Mouse (Mus musculus) heart, embryonic 15.5 days (tissue): ENCODE results near the gene Chuk. TPM values are rescaled to one million over a fixed set of nuclear protein-coding genes. Genes with fewer than 3 reads are reported as not detected.

ENCODE experiments used
- ATAC-seq: fragments of 200-750 bp; cut with Nextera tagmentation; replicated peaks from 2 replicates; pipeline ENCODE4 v1.8.0; 2017; ENCODE audit warnings: low read depth, moderate TSS enrichment; ENCODE audit not compliant: insufficient number of reproducible peaks, insufficient read depth, low FRiP score
- H3K27ac ChIP-seq: fragments of 300-500 bp; sonication (generic); 2 replicates; pipeline ENCODE4 v1.5.1; 2015; ENCODE audit warnings: mild to moderate bottlenecking, inconsistent platforms
- H3K27me3 ChIP-seq: fragments of 300-500 bp; sonication (generic); 2 replicates; pipeline ENCODE4 v1.6.1; 2015; ENCODE audit warnings: inconsistent platforms
- H3K36me3 ChIP-seq: fragments of 300-500 bp; sonication (generic); 2 replicates; pipeline ENCODE4 v1.6.1; 2015; ENCODE audit warnings: mild to moderate bottlenecking, inconsistent platforms
- H3K4me1 ChIP-seq: fragments of 300-500 bp; sonication (generic); replicated peaks from 2 replicates; pipeline ENCODE4 v1.6.1; 2015; ENCODE audit warnings: inconsistent platforms
- H3K4me2 ChIP-seq: fragments of 300-500 bp; sonication (generic); 2 replicates; pipeline ENCODE4 v1.6.1; 2015; ENCODE audit warnings: inconsistent platforms, mild to moderate bottlenecking, moderate library complexity
- H3K4me3 ChIP-seq: fragments of 300-500 bp; sonication (generic); 2 replicates; pipeline ENCODE4 v1.5.1; 2015; ENCODE audit warnings: mild to moderate bottlenecking, inconsistent platforms
- H3K9ac ChIP-seq: fragments of 300-500 bp; sonication (generic); 2 replicates; pipeline ENCODE4 v1.6.1; 2015; ENCODE audit warnings: mild to moderate bottlenecking, inconsistent platforms
- H3K9me3 ChIP-seq: fragments of 300-500 bp; sonication (generic); replicated peaks from 2 replicates; pipeline ENCODE4 v1.6.1; 2016; ENCODE audit warnings: inconsistent platforms
- WGBS: fragments of 180-500 bp; shearing (Covaris S2); methylation state at CpG from one replicate; pipeline ENCODE4 v1.1.7; 2015; ENCODE audit warnings: mixed read lengths; 5-methylcytosine and 5-hydroxymethylcytosine counted together
- polyA plus RNA-seq: library from polyadenylated mRNA; unstranded; fragments of >200 nt; fragmentation: Nextera tagmentation; extraction: Ambion mirVana; gene quantifications from 2 replicates; pipeline ENCODE4 v1.2.1, GENCODE M21; 2015

Chuk gene
- 26.7 and 28.4 TPM in 2 replicates for polyA plus RNA-seq

GRCm38 (mm10) chr19:44106831-44107660 lies at the start of gene Chuk:
TSS of gene Chuk (minus strand) at chr19:44107480.
- H3K9ac ChIP-seq, result peak within 1 kb of the TSS; percentile 99
- H3K9me3 ChIP-seq, result no peaks in the 10 kb centered on the region
- H3K4me1 ChIP-seq, result peaks cover 15% of the 10 kb centered on the region
- WGBS, result under 1% methylated on average over 67 of the region's 67 CpGs
- H3K27ac ChIP-seq, result peak within 1 kb of the TSS; percentile 53
- ATAC-seq, result peak; percentile 96
- peak within 1 kb of the TSS; percentile 98 for H3K4me3 ChIP-seq
- H3K4me2 ChIP-seq, result peak within 1 kb of the TSS; percentile 88
- no peaks in the 10 kb centered on the region for H3K27me3 ChIP-seq
- H3K36me3 ChIP-seq, result peaks cover 15% of the 10 kb centered on the region

- H3K4me3 ChIP-seq, result no peak overlapping the region
- peaks cover 28% of the 10 kb centered on the region for H3K27me3 ChIP-seq
- H3K36me3 ChIP-seq, result no peaks in the 10 kb centered on the region
- H3K9ac ChIP-seq, result no peak overlapping the region
- H3K4me1 ChIP-seq, result no peaks in the 10 kb centered on the region
- 87% methylated on average over 10 of the region's 10 CpGs for WGBS
- no peak for ATAC-seq
- no peak overlapping the region for H3K27ac ChIP-seq
- H3K4me2 ChIP-seq, result no peak overlapping the region
- no peaks in the 10 kb centered on the region for H3K9me3 ChIP-seq
These were observed 49.7 kb upstream of the Chuk start for GRCm38 (mm10) chr19:44157005-44157404.

GRCm38 (mm10) chr19:44153781-44154180 lies 46.5 kb upstream of the Chuk start:
- H3K4me2 ChIP-seq, result no peak overlapping the region
- no peak overlapping the region for H3K4me3 ChIP-seq
- H3K36me3 ChIP-seq, result no peaks in the 10 kb centered on the region
- H3K27me3 ChIP-seq, result peaks cover 44% of the 10 kb centered on the region
- 71% methylated on average over 5 of the region's 5 CpGs for WGBS
- H3K9ac ChIP-seq, result no peak overlapping the region
- H3K9me3 ChIP-seq, result no peaks in the 10 kb centered on the region
- H3K27ac ChIP-seq, result no peak overlapping the region
- no peaks in the 10 kb centered on the region for H3K4me1 ChIP-seq
- no peak for ATAC-seq

GRCm38 (mm10) chr19:44148991-44149390 lies 41.7 kb upstream of the Chuk start:
- H3K9ac ChIP-seq, result no peak overlapping the region
- H3K27ac ChIP-seq, result no peak overlapping the region
- no peak for ATAC-seq
- no peaks in the 10 kb centered on the region for H3K36me3 ChIP-seq
- H3K27me3 ChIP-seq, result peaks cover 28% of the 10 kb centered on the region
- 69% methylated on average over 2 of the region's 2 CpGs for WGBS
- peaks cover 6% of the 10 kb centered on the region for H3K4me1 ChIP-seq
- H3K4me3 ChIP-seq, result no peak overlapping the region
- H3K9me3 ChIP-seq, result no peaks in the 10 kb centered on the region
- H3K4me2 ChIP-seq, result no peak overlapping the region

- no peak overlapping the region for H3K27ac ChIP-seq
- H3K4me3 ChIP-seq, result no peak overlapping the region
- peaks cover 21% of the 10 kb centered on the region for H3K27me3 ChIP-seq
- H3K9me3 ChIP-seq, result no peaks in the 10 kb centered on the region
- H3K9ac ChIP-seq, result no peak overlapping the region
- 34% methylated on average over 2 of the region's 2 CpGs for WGBS
- ATAC-seq, result no peak
- no peaks in the 10 kb centered on the region for H3K36me3 ChIP-seq
- H3K4me1 ChIP-seq, result peaks cover 6% of the 10 kb centered on the region
- H3K4me2 ChIP-seq, result no peak overlapping the region
These were observed 41.1 kb upstream of the Chuk start for GRCm38 (mm10) chr19:44148345-44148744.

GRCm38 (mm10) chr19:44146951-44147350 lies 39.7 kb upstream of the Chuk start:
- H3K9ac ChIP-seq, result no peak overlapping the region
- 93% methylated on average over 8 of the region's 8 CpGs for WGBS
- H3K4me2 ChIP-seq, result no peak overlapping the region
- H3K27ac ChIP-seq, result no peak overlapping the region
- H3K9me3 ChIP-seq, result no peaks in the 10 kb centered on the region
- H3K27me3 ChIP-seq, result peaks cover 16% of the 10 kb centered on the region
- peaks cover 10% of the 10 kb centered on the region for H3K36me3 ChIP-seq
- H3K4me3 ChIP-seq, result no peak overlapping the region
- no peak for ATAC-seq
- H3K4me1 ChIP-seq, result peaks cover 6% of the 10 kb centered on the region

- H3K9ac ChIP-seq, result peak overlapping the region; percentile 70
- H3K27ac ChIP-seq, result no peak overlapping the region
- WGBS, result 65% methylated on average over 9 of the region's 9 CpGs
- H3K36me3 ChIP-seq, result peaks cover 14% of the 10 kb centered on the region
- H3K9me3 ChIP-seq, result no peaks in the 10 kb centered on the region
- H3K4me1 ChIP-seq, result peaks cover 6% of the 10 kb centered on the region
- peak overlapping the region; percentile 83 for H3K4me3 ChIP-seq
- peaks cover 13% of the 10 kb centered on the region for H3K27me3 ChIP-seq
- peak overlapping the region; percentile 88 for H3K4me2 ChIP-seq
- ATAC-seq, result no peak
These were observed 39.2 kb upstream of the Chuk start for GRCm38 (mm10) chr19:44146568-44146879.

- peaks cover 20% of the 10 kb centered on the region for H3K36me3 ChIP-seq
- ATAC-seq, result peak; percentile 81
- no peaks in the 10 kb centered on the region for H3K9me3 ChIP-seq
- 3% methylated on average over 46 of the region's 46 CpGs for WGBS
- 0 out of 2 replicates have a peak within 1 kb of the TSS, but pooled peaks have one; percentile 31 for H3K27ac ChIP-seq
- H3K4me3 ChIP-seq, result peak within 1 kb of the TSS; percentile 83
- peak within 1 kb of the TSS; percentile 70 for H3K9ac ChIP-seq
- H3K27me3 ChIP-seq, result peaks cover 13% of the 10 kb centered on the region
- peaks cover 6% of the 10 kb centered on the region for H3K4me1 ChIP-seq
- H3K4me2 ChIP-seq, result peak within 1 kb of the TSS; percentile 88
These were observed 38.7 kb upstream of the Chuk start, which contains the start of gene Bloc1s2 for GRCm38 (mm10) chr19:44145702-44146567. TSS of gene Bloc1s2 (minus strand) at chr19:44146446.

GRCm38 (mm10) chr19:44144366-44144765 lies 37.1 kb upstream of the Chuk start:
- ATAC-seq, result no peak
- Histone ChIP-seq H3K9ac (no peak overlapping the region), H3K4me1 (peaks cover 6% of the 10 kb centered on the region), H3K9me3 (no peaks in the 10 kb centered on the region), H3K36me3 (peaks cover 30% of the 10 kb centered on the region), H3K27ac (no peak overlapping the region), H3K4me3 (no peak overlapping the region), H3K4me2 (peak overlapping the region; percentile 6; the same call in 1 of the 2 replicates), H3K27me3 (peaks cover 4% of the 10 kb centered on the region; the same call in 1 of the 2 replicates)
- 86% methylated on average over 9 of the region's 9 CpGs for WGBS

- no peak for ATAC-seq
- peaks cover 22% of the 10 kb centered on the region for H3K36me3 ChIP-seq
- H3K9ac ChIP-seq, result no peak overlapping the region
- no peaks in the 10 kb centered on the region for H3K27me3 ChIP-seq
- peaks cover 11% of the 10 kb centered on the region for H3K4me1 ChIP-seq
- no peaks in the 10 kb centered on the region for H3K9me3 ChIP-seq
- H3K27ac ChIP-seq, result peak overlapping the region; percentile 98; the same call in 1 of the 2 replicates
- H3K4me3 ChIP-seq, result peak overlapping the region; percentile 83
- 26% methylated on average over 7 of the region's 7 CpGs for WGBS
- H3K4me2 ChIP-seq, result peak overlapping the region; percentile 62
These were observed 28.7 kb upstream of the Chuk start for GRCm38 (mm10) chr19:44135960-44136485.
